ENCODE assay signal across 12 mouse cellular contexts in genomic region chr10:80105926-80106325, GRCm38 (mm10). TPM values are rescaled to one million over a fixed set of nuclear protein-coding genes. Genes with fewer than 3 reads are reported as not detected.
DNase-seq lines count a peak whose midpoint lies in the region; ATAC-seq and TF ChIP-seq lines count a peak whose summit lies in the region.
"Had no signal": no experiment of that assay in that cellular context is flagged by ENCODE, and none has a peak within 500 bp of the region (broad histone marks: within the 10 kb centered on the region; RNA-seq: fewer than 3 reads in every experiment).

No protein-coding gene starts in this region.

- H3K36me3 ChIP-seq in heart, embryonic 13.5 days: no peaks in the 10 kb centered on the region
- no peaks in the 10 kb centered on the region for H3K36me3 ChIP-seq in midbrain, embryonic 12.5 days
- no peaks in the 10 kb centered on the region for H3K36me3 ChIP-seq in midbrain, postnatal 0 days (ENCODE audit: insufficient read depth, low read length)
- no peaks in the 10 kb centered on the region for H3K36me3 ChIP-seq in stomach, embryonic 14.5 days (ENCODE audit: control insufficient read depth, insufficient read depth, low read length)
- H3K36me3 ChIP-seq: hindbrain, embryonic 15.5 days had no signal

- WGBS in heart, embryonic 13.5 days: 54% methylated on average over 5 of the region's 5 CpGs
- WGBS in midbrain, embryonic 12.5 days: 69% methylated on average over 5 of the region's 5 CpGs
- 77% methylated on average over 5 of the region's 5 CpGs for WGBS in midbrain, postnatal 0 days
- 63% methylated on average over 5 of the region's 5 CpGs for WGBS in stomach, embryonic 14.5 days

- no peak for DNase-seq in heart, adult 11 months
- no peak for DNase-seq in midbrain, postnatal 0 days (ENCODE audit: low spot score)
- peak; percentile 67 for DNase-seq in gonadal fat pad, adult 2 months (ENCODE audit: low read depth)
- DNase-seq in kidney, adult 18-20 months: no peak
- DNase-seq in B cell, adult 2 months: no peak
- DNase-seq: cerebellum, adult 9-10 months; left cerebral cortex, postnatal 4 days had no signal

- no peak for TF ChIP-seq CTCF in midbrain, postnatal 0 days (IDR thresholded peaks at IDR 0.05)

- H3K4me2 ChIP-seq in heart, embryonic 13.5 days: no peak overlapping the region
- H3K4me2 ChIP-seq in midbrain, embryonic 12.5 days (replicated peaks): no peak overlapping the region
- no peak overlapping the region for H3K4me2 ChIP-seq in midbrain, postnatal 0 days (ENCODE audit: low read depth, low read length, poor library complexity, severe bottlenecking)
- 0 out of 2 replicates have a peak overlapping the region, but pooled peaks have one; percentile 18 for H3K4me2 ChIP-seq in stomach, embryonic 14.5 days (replicated peaks; ENCODE audit: low read depth, low read length)
- H3K4me2 ChIP-seq: hindbrain, embryonic 15.5 days had no signal

- no peak overlapping the region for H3K27ac ChIP-seq in heart, embryonic 13.5 days (replicated peaks)
- H3K27ac ChIP-seq in midbrain, embryonic 12.5 days (replicated peaks): no peak overlapping the region
- H3K27ac ChIP-seq in midbrain, postnatal 0 days (ENCODE audit: low read depth, low read length): no peak overlapping the region
- H3K27ac ChIP-seq in stomach, embryonic 14.5 days (ENCODE audit: low read length): peak overlapping the region; percentile 58; the same call in 1 of the 2 replicates
- H3K27ac ChIP-seq: hindbrain, embryonic 15.5 days had no signal

- peak overlapping the region; percentile 50; the same call in 1 of the 2 replicates for H3K9ac ChIP-seq in heart, embryonic 13.5 days
- H3K9ac ChIP-seq in midbrain, embryonic 12.5 days (replicated peaks): 0 out of 2 replicates have a peak overlapping the region, but pooled peaks have one; percentile 11
- H3K9ac ChIP-seq in midbrain, postnatal 0 days (replicated peaks; ENCODE audit: low read length, poor library complexity, severe bottlenecking): no peak overlapping the region
- no peak overlapping the region for H3K9ac ChIP-seq in stomach, embryonic 14.5 days (replicated peaks; ENCODE audit: low read depth, low read length)
- H3K9ac ChIP-seq: hindbrain, embryonic 15.5 days had no signal

- no peaks in the 10 kb centered on the region for H3K9me3 ChIP-seq in heart, embryonic 13.5 days
- H3K9me3 ChIP-seq in midbrain, embryonic 12.5 days: no peaks in the 10 kb centered on the region
- no peaks in the 10 kb centered on the region for H3K9me3 ChIP-seq in midbrain, postnatal 0 days (ENCODE audit: low read length)
- H3K9me3 ChIP-seq in stomach, embryonic 14.5 days (ENCODE audit: control insufficient read depth, low read depth, low read length): no peaks in the 10 kb centered on the region
- H3K9me3 ChIP-seq: hindbrain, embryonic 15.5 days had no signal

- H3K4me3 ChIP-seq in heart, embryonic 13.5 days: no peak overlapping the region
- no peak overlapping the region for H3K4me3 ChIP-seq in midbrain, embryonic 12.5 days
- H3K4me3 ChIP-seq in midbrain, postnatal 0 days (ENCODE audit: low read depth, low read length): no peak overlapping the region
- H3K4me3 ChIP-seq in stomach, embryonic 14.5 days (ENCODE audit: low read depth, low read length): no peak overlapping the region
- H3K4me3 ChIP-seq: hindbrain, embryonic 15.5 days had no signal

- no peaks in the 10 kb centered on the region for H3K27me3 ChIP-seq in heart, embryonic 13.5 days (replicated peaks)
- 0 out of 2 replicates have a peak, but pooled peaks cover 8% of the 10 kb centered on the region for H3K27me3 ChIP-seq in midbrain, embryonic 12.5 days
- no peaks in the 10 kb centered on the region for H3K27me3 ChIP-seq in midbrain, postnatal 0 days (ENCODE audit: insufficient read depth, low read length)
- H3K27me3 ChIP-seq in stomach, embryonic 14.5 days (ENCODE audit: control insufficient read depth, insufficient read depth, low read length): no peaks in the 10 kb centered on the region

- no peak for ATAC-seq in heart, embryonic 13.5 days (ENCODE audit: extremely low read depth, insufficient number of reproducible peaks, low FRiP score, low TSS enrichment)
- ATAC-seq in midbrain, embryonic 12.5 days (ENCODE audit: low FRiP score, low read depth): no peak
- ATAC-seq in midbrain, postnatal 0 days (ENCODE audit: low FRiP score): no peak
- ATAC-seq in stomach, embryonic 14.5 days (ENCODE audit: insufficient number of reproducible peaks, insufficient read depth, low FRiP score, low read depth): no peak
- ATAC-seq: forebrain, embryonic 14.5 days had no signal

- peaks cover 19% of the 10 kb centered on the region for H3K4me1 ChIP-seq in heart, embryonic 13.5 days
- peaks cover 12% of the 10 kb centered on the region for H3K4me1 ChIP-seq in midbrain, embryonic 12.5 days
- H3K4me1 ChIP-seq in midbrain, postnatal 0 days (ENCODE audit: insufficient read depth, low read length): peaks cover 7% of the 10 kb centered on the region; the same call in 1 of the 2 replicates
- peaks cover 8% of the 10 kb centered on the region; the same call in 1 of the 2 replicates for H3K4me1 ChIP-seq in stomach, embryonic 14.5 days (ENCODE audit: control insufficient read depth, insufficient read depth, low read length)

RNA-seq across cellular contexts. Expression of gene Sbno2, which starts 0.6 kb away (rescaled TPM):
- polyA plus RNA-seq in heart, embryonic 13.5 days (2015; fragmentation: Nextera tagmentation; extraction: Ambion mirVana): 9.1 and 10.1 TPM in 2 replicates
- polyA plus RNA-seq in midbrain, embryonic 12.5 days (2016; fragmentation: Nextera tagmentation; extraction: Ambion mirVana): 14.7 and 15.7 TPM in 2 replicates
- 24.3 TPM in 2 replicates for total RNA-seq in midbrain, postnatal 0 days (2014; rRNA removed)
- polyA plus RNA-seq in midbrain, postnatal 0 days (2015; fragmentation: Nextera tagmentation; extraction: Ambion mirVana): 7.6 TPM in 2 replicates
- 32.3 and 38.6 TPM in 2 replicates for polyA plus RNA-seq in gonadal fat pad, adult 2 months (2012; rRNA removed)
- 13.2 and 15.7 TPM in 2 replicates for polyA plus RNA-seq in stomach, embryonic 14.5 days (2014; fragmentation: Nextera tagmentation; extraction: Ambion mirVana)

RNA-seq across cellular contexts. Expression of gene Stk11, which starts 9.7 kb away (rescaled TPM):
- 12.0 and 13.0 TPM in 2 replicates for polyA plus RNA-seq in heart, embryonic 13.5 days (2015; fragmentation: Nextera tagmentation; extraction: Ambion mirVana)
- polyA plus RNA-seq in midbrain, embryonic 12.5 days (2016; fragmentation: Nextera tagmentation; extraction: Ambion mirVana): 16.7 and 20.3 TPM in 2 replicates
- total RNA-seq in midbrain, postnatal 0 days (2014; rRNA removed): 84.0 and 97.3 TPM in 2 replicates
- 12.3 and 12.4 TPM in 2 replicates for polyA plus RNA-seq in midbrain, postnatal 0 days (2015; fragmentation: Nextera tagmentation; extraction: Ambion mirVana)
- 108 TPM in 2 replicates for polyA plus RNA-seq in gonadal fat pad, adult 2 months (2012; rRNA removed)
- 25.2 and 25.9 TPM in 2 replicates for polyA plus RNA-seq in stomach, embryonic 14.5 days (2014; fragmentation: Nextera tagmentation; extraction: Ambion mirVana)

RNA-seq across cellular contexts. Expression of gene Atp5d, which starts 32.5 kb away (rescaled TPM):
- 808 and 893 TPM in 2 replicates for polyA plus RNA-seq in heart, embryonic 13.5 days (2015; fragmentation: Nextera tagmentation; extraction: Ambion mirVana)
- polyA plus RNA-seq in midbrain, embryonic 12.5 days (2016; fragmentation: Nextera tagmentation; extraction: Ambion mirVana): 379 and 384 TPM in 2 replicates
- 231 and 259 TPM in 2 replicates for total RNA-seq in midbrain, postnatal 0 days (2014; rRNA removed)
- polyA plus RNA-seq in midbrain, postnatal 0 days (2015; fragmentation: Nextera tagmentation; extraction: Ambion mirVana): 607 and 661 TPM in 2 replicates
- polyA plus RNA-seq in gonadal fat pad, adult 2 months (2012; rRNA removed): 561 and 619 TPM in 2 replicates
- polyA plus RNA-seq in stomach, embryonic 14.5 days (2014; fragmentation: Nextera tagmentation; extraction: Ambion mirVana): 481 and 531 TPM in 2 replicates

RNA-seq across cellular contexts. Expression of gene Cbarp, which starts 34.7 kb away (rescaled TPM):
- 1.6 and 2.5 TPM in 2 replicates for polyA plus RNA-seq in heart, embryonic 13.5 days (2015; fragmentation: Nextera tagmentation; extraction: Ambion mirVana)
- 19.3 and 20.0 TPM in 2 replicates for polyA plus RNA-seq in midbrain, embryonic 12.5 days (2016; fragmentation: Nextera tagmentation; extraction: Ambion mirVana)
- 273 and 276 TPM in 2 replicates for total RNA-seq in midbrain, postnatal 0 days (2014; rRNA removed)
- 120 and 121 TPM in 2 replicates for polyA plus RNA-seq in midbrain, postnatal 0 days (2015; fragmentation: Nextera tagmentation; extraction: Ambion mirVana)
- polyA plus RNA-seq in gonadal fat pad, adult 2 months (2012; rRNA removed): 32.6 and 47.3 TPM in 2 replicates
- polyA plus RNA-seq in stomach, embryonic 14.5 days (2014; fragmentation: Nextera tagmentation; extraction: Ambion mirVana): 7.5 and 10.1 TPM in 2 replicates

RNA-seq across cellular contexts. Expression of gene Midn, which starts 42.1 kb away (rescaled TPM):
- 15.6 and 15.7 TPM in 2 replicates for polyA plus RNA-seq in heart, embryonic 13.5 days (2015; fragmentation: Nextera tagmentation; extraction: Ambion mirVana)
- 41.7 and 46.4 TPM in 2 replicates for polyA plus RNA-seq in midbrain, embryonic 12.5 days (2016; fragmentation: Nextera tagmentation; extraction: Ambion mirVana)
- 114 and 143 TPM in 2 replicates for total RNA-seq in midbrain, postnatal 0 days (2014; rRNA removed)
- polyA plus RNA-seq in midbrain, postnatal 0 days (2015; fragmentation: Nextera tagmentation; extraction: Ambion mirVana): 16.3 and 17.2 TPM in 2 replicates
- 35.1 and 46.4 TPM in 2 replicates for polyA plus RNA-seq in gonadal fat pad, adult 2 months (2012; rRNA removed)
- 29.3 and 32.1 TPM in 2 replicates for polyA plus RNA-seq in stomach, embryonic 14.5 days (2014; fragmentation: Nextera tagmentation; extraction: Ambion mirVana)

Comparison
In these comparisons a context has a peak if more than half of its experiments do, and no peak if none do; other contexts are left out.
1. H3K9ac ChIP-seq: peak in heart, embryonic 13.5 days (single experiment) and midbrain, embryonic 12.5 days (single experiment); none in midbrain, postnatal 0 days (single experiment) and stomach, embryonic 14.5 days (single experiment).